Mouse (Mus musculus) embryo, embryonic 10 days (tissue): ENCODE measurements at regions not wholly inside any gene's neighbourhood (a gene's known extent, or its start where the extent isn't known, plus 50 kb on each side); places are given as distances from the start of the nearest gene placed in this dataset.
A peak's percentile ranks its signal among the peaks of the same experiment; 100 is the strongest.

Experiments
- DNase-seq: peaks from one replicate; pipeline ENCODE4 v3.0.0-alpha.2; 2015; ENCODE audit warnings: low spot score

DNA sequence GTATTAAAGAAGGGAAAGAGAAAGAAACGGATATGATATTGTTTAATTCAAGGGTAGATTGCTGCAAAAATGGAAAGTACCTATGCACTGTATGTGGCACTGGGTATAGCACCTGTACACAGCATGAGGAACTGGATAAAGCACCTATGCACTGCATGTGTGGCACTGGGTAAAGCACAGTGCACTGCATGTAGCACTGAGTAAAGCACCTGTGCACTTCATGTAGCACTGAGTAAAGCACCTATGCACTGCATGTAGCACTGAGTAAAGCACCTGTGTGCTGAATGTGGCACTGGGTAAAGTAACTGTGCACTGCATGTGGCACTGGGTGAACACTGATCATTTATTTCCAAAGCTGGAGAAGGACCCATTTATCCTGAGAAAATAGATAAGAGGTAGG is 280.2 kb upstream of the Fam49a start:
- DNase-seq = no peak

DNA sequence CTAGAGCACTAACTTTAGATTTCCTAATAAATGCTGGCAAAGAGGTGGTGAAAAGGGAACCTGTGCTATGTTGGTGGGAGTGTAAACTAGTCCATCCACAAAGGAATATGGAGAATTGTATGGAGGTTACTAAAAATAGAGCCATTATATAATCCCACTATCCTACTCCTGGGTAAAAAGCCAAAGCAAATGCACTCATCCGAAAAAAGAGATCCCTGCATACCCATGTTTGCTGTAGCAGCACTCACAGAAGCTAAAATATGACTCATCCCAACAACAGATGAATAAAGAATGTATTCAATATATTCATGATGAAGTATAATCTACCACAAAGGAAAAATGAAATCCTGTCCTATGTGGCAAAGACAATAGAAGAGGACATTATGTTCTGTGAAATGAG is 268.4 kb upstream of the Fam49a start:
- no peak for DNase-seq

DNA sequence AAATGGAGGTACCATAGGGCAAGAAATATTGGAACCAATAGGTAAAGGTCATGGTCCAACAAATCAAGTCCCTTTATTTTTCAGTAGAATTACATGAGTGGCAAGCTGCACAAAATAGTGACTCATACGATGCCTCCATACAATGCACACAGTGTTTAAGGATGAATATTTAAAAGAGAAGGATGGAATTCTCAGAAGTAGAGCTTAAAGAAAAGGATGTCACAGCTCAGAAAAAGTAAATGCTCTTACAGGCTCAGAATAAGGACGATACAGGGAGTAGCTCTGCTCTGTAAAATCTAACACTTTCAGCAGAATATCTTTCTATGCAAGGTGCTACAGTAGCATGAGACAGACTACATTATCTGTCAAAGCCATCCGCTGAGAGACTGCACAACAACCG is 262.7 kb upstream of the Fam49a start:
- no peak for DNase-seq

DNA sequence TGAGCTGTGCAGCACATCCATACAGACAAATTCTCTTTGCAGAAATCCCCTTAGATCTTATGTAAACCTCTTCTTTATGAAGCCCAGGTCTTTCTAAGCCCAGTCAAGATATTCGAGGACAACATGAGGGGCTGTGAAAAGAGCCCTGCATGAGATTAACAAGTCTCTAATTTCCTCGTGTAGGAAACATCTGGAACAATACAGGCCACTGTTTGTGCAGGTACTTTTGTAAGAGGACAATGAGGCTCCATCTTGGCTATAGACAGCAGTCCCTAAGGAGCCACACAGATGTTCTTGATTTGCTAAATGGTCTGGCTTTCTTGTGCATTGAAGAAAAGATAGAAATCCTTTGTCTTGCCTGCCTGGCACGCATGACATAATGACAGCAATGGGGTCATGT is 259.5 kb upstream of the Fam49a start:
- DNase-seq = peak; percentile 21

DNA sequence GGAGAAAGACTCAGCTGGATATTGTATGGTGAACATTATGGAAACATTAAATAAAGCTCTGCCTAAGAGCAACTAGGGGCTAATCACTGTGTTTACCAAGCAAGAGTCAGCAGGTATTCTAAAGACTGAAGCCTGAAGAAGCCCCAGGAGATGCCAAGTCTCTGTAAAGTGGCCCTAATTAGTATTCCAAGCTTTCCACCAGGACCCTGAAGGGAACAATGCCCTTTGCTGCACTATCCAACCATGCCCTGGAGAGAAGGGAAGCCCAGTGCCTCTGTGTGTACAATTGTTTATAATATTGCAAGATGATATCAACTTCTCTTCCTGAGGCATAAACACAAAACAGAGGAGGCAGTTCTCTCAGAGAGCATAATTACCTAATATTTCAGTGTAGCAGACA is 251.3 kb upstream of the Fam49a start:
- DNase-seq = no peak

DNA sequence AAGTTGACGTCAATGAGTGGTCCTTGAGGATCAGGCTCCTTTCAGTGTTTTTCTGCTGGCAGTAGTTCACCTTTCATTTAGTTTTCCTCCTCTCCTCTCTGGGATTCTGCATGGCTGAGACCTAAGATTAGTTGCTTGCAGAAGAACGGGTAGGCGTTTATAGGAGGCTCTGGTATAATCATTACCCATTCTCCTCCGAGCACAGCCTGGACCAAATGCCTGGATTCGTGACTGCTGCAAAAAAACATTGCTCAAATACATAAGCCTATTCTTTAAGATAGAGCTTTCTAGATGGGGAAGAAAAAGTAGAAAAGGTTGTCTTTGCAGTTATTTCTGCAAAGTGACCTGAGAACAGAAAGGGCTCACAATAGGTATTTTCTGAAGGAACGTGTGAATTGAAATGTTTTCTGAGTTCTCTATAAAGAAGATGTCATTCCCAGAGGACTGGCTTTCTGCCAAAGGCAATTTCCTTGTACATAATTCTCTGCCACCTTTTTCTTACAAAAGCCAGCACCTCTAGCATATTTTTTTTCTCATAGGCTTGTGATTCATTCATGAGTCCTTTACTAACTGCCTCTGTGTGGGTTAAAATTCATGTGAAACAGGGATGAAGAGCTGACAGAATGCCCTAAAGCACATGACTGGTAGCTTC is 238.0 kb upstream of the Fam49a start:
- no peak for DNase-seq

DNA sequence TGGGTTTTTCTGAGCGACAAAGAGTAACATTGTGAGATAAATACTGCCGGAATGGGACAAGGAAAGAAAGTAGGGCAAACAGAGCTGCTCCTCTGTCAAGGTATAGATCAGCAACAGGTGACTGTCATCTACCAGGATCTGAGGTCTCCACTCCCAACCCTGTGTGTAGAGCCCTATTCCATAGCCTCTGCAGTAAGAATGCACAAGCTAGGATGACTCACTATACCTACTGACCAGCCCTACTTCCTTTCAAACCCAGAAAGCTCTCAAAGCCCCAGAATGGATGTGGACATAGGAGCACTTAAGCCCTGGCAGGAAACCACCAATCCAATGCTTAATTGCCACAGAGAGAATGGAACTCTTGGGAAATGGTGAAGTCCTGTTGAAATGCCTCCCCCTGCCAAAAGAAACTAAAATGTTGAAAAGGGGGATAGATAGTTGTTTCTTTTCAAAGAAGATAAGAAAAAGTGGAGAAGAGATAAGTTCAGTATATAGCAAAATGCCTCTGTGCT is 231.8 kb upstream of the Fam49a start:
- DNase-seq = no peak

DNA sequence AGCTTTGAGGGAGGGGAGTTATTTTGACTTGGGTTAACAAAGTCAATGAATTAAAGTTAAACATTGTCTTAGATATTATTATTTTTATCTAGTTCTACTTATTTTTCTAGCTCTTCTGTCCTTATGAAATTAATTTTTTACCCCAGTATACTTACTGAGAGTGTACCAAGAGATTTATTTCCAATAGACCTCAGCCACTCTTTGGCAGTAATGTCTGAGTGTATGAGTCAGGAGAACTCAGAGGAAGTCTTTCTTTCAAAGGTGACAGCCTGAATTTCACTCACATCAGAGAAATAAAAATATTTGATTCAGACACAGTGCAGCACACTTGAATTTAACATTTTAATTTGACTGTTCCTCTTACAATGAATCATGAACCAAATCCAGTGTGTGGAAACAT is 227.4 kb upstream of the Fam49a start:
- DNase-seq = no peak

DNA sequence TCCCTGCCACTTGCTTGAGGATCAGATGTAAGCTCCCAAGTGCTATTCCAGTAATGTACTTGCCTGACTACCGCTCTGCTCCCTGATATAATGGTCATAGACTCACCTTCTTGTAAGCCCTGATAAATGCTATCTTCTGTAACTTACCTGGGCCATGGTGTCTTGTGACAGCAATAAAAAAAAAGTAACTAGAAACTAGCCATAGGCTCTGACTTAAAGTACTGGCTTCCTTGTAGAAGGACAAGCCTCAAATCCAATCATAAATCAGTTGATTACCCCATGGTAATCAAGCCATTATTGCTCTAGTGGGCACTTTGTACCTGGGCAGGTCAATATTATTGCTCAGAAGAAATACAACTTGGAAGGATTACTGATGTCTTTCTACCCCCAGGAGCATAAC is 222.7 kb upstream of the Fam49a start:
- DNase-seq = no peak

DNA sequence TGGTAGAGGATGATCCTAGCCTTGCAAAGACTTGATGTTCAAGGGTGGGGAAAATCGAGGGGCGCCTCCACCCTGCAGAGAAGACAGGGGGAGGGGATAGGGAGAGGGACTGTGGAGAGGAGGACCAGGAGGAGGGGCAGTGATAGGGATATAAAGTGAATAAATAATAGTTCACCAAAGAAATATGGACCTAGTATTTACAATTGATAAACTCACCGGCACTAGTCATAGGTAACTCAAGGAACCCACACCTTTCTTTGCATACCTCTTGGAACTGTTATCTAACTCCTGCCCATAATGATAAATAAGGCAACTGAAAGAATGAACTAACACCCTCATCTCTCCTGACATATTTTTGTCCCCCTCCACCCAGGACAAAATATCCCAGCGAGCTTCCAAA is 199.7 kb upstream of the Fam49a start:
- no peak for DNase-seq

DNA sequence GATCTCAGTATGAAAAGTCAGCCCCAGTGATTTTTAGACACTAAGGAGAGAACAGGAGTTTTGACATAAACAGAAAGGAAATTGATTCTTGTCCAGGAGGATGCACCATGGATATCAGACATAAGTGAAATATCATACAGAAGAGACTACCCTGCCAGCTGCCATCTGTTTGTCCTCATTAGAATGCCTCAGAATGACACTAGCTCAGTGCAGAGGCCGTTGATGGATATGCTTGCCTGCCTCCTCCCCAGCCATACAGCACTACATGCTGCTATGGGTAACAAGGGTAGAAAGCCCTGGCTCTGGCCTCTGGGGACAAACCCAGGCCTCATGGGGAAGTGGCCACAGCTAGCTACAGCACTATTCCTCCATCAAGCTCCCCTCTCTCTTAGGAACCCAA is 198.0 kb upstream of the Fam49a start:
- no peak for DNase-seq

DNA sequence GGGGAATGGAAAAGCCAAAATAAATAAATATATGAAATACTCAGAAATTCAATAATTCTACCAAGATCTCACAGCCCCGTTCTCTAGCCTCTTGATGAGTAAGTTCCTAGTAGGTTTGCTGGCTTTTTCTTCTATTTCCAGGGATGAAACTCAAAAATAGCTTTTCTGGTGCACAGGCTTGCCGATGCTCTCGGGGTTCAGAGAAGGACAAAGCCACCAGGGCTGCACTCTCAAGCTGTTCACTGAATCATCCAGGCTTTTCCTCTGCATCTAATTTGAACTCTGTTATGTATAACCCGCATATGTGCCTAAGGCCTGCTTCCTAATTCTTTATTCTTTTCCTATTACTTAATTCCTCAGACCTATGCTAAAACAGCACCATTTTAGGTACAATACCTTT is 197.5 kb upstream of the Fam49a start:
- no peak for DNase-seq

DNA sequence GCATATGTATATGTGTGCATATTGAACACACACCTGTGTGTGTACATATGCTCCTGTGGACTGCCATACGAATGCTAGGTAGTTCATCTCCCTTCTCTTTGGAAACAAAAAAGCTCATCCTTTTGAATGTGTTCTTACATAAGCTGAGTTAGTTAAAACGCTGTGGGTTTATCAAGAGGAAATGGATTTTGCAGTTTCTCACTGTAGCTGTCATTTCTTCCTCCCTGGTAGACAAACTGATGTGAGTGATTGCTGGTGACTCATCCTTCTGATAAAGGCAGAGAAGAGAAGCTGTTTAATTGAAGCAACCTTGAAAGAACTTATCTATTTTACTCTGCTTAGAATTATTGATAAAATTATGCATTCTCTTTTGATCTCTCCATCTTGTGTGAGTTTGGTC is 173.6 kb upstream of the Fam49a start:
- no peak for DNase-seq
